Mouse (Mus musculus) lung, adult 2 months (tissue): Measurements from ENCODE around the gene Ifna7. TPM values are rescaled to one million over a fixed set of nuclear protein-coding genes. Genes with fewer than 3 reads are reported as not detected.
A peak's percentile ranks its signal among the peaks of the same experiment; 100 is the strongest.
"Not testable (repeated sequence)": the region's sequence is repeated elsewhere in the genome, so short reads cannot be mapped to it uniquely, and the experiment has no call there.

Source experiments
- DNase-seq: peaks from one replicate; pipeline ENCODE4 v3.0.0; 2022
- H3K4me1 ChIP-seq: fragments of 200-500 bp; 2 replicates; pipeline ENCODE4 v1.6.1; 2011; ENCODE audit warnings: low read length; ENCODE audit not compliant: control insufficient read depth, insufficient read depth
- H3K4me3 ChIP-seq: fragments of 200-500 bp; replicated peaks from 2 replicates; pipeline ENCODE3; 2011; ENCODE audit warnings: low read depth, mild to moderate bottlenecking, control low read depth, low read length; ENCODE audit errors: extremely low read depth
- CTCF ChIP-seq: fragments of 200-500 bp; IDR thresholded peaks from 2 replicates; pipeline ENCODE4 v1.5.1; 2011; ENCODE audit warnings: mild to moderate bottlenecking, low read length, control low read depth; ENCODE audit not compliant: insufficient read depth
- POLR2A ChIP-seq: fragments of 200-500 bp; IDR thresholded peaks from 2 replicates; pipeline ENCODE4 v1.6.1; 2011; ENCODE audit warnings: low read depth, mild to moderate bottlenecking, control low read depth, low read length, borderline replicate concordance; ENCODE audit errors: extremely low read depth
- WGBS: fragments of 180-500 bp; shearing (Covaris S2); methylation state at CpG from one replicate; pipeline ENCODE4 v1.1.7; 2018; 5-methylcytosine and 5-hydroxymethylcytosine counted together
- polyA plus RNA-seq: library from polyadenylated mRNA; depleted of rRNA; stranded (reverse); fragments of >200 nt; gene quantifications from 2 replicates; pipeline ENCODE4 v1.2.3, GENCODE M21; 2012

Gene Ifna7
- polyA plus RNA-seq, 1 experiment = not detected

DNA sequence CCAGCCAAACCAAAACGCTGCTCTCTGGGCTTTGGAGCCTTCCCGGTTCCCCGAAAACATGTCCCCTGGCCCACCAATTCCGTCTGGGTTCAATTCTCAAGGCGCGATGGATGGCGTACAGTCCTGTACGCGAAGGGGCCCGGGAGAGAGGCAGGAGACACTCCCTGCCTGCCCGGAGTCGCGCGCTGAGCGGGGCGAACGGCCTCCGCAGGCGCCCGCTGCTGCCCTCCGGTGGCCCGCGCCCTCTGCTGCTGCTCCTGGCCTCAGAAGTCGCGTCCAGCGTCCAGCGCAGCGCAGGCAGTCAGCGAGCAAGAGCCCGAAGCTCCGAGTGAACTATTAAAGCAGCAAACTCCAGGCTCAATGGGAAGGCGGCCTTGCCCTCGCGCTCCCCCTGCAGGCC, 10.3 kb upstream of the Ifna7 start:
- not testable (repeated sequence) for H3K4me1 ChIP-seq, H3K4me3 ChIP-seq
- peak; percentile 5 for DNase-seq
- WGBS = 0% methylated on average over 9 of the region's 34 CpGs

DNA sequence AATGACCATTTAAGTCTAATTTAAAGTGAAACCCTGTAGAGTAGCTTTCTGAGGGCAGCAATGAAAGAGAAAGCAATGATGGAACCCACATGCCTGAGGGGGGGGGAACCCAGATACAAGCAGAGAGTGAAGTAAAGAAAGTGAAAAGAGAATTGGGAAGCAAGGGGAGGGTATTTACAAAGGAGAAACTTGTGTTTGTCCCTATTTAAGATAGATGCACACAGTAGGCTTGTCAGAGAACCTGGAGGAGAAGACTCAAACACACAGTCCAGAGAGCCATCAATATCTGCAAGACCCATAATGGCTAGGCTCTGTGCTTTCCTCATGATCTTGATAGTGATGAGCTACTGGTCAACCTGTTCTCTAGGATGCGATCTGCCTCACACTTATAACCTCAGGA, 3.6 kb downstream of the Ifna7 start, which contains the start of gene Ifna11:
Ifna11 (plus strand) TSS at position 301 of the 400 bp plus-strand sequence.
- no peak within 1 kb of the TSS for H3K4me3 ChIP-seq
- WGBS = 73% methylated on average over 1 of the region's 1 CpGs
- no peak for DNase-seq
- TF ChIP-seq POLR2A (no peak), CTCF (no peak)
- no peaks in the 10 kb centered on the region for H3K4me1 ChIP-seq

DNA sequence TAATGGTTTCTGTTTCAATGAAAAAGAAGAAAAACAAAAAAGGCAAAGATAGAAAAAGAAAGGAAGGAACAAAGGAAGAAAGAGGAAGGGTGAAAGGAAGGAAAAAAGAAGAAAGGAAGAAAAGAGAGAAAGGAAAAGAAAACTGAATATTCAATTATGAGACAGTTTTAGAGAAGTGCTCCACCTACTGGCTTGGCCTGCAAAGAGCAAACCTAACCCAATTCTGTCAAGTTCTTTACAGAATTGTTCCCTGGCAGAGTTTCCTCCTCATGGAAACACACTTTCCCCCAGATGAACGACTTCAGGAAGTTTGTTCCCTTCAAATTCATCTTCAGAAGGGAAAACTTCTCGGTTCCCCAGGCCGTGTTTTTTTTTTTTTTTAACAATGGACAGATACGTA, 7.0 kb downstream of the Ifna7 start:
- H3K4me3 ChIP-seq = no peak overlapping the region
- no peak for DNase-seq
- WGBS = 19% methylated on average over 4 of the region's 4 CpGs
- no peak for TF ChIP-seq CTCF
- H3K4me1 ChIP-seq = no peaks in the 10 kb centered on the region

DNA sequence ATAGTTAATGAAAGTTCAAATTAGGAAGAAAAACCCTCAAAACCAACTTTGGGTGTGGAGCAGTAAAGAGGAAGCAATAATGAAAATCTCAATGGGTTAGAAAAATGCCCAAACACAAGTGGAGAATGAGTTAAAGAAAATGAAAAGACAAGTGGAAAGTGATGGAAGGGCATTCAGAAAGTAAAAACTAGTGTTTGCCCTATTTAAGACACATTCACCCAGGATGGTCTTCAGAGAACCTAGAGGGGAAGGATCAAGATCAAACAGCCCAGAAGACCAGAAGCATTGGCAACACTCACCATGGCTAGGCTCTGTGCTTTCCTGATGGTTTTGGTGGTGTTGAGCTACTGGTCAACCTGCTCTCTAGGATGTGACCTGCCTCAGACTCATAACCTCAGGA, 11.1 kb downstream of the Ifna7 start, which contains the start of gene Ifna6:
Ifna6 (plus strand) TSS at position 301 of the 400 bp plus-strand sequence.
- H3K4me1 ChIP-seq, DNase-seq, H3K4me3 ChIP-seq: not testable (repeated sequence)

DNA sequence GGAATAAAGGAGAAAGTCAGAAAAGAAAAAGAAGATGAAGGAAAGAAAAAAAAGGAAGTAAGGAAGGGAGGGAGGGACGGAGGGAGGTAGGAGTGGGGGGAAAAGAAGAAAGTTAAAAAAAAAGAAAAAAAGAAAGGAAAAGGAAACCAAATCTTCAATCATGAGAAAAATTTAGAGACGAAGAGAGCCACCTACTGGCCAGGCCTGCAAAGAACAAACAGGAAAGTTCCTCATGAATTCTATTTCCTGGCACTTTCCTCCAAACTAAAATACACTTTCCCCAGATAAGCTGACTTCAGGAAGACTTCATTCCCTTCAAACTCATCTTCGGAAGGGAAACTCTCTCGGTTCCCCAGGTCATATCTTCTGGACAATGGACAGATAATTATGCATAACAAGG, 14.5 kb downstream of the Ifna7 start:
- WGBS = 18% methylated on average over 4 of the region's 4 CpGs
- peak; percentile 9 for DNase-seq
- TF ChIP-seq POLR2A (no peak), CTCF (0 out of 2 replicates have a peak, but pooled peaks have one; percentile 7)
- no peaks in the 10 kb centered on the region for H3K4me1 ChIP-seq
- H3K4me3 ChIP-seq = no peak overlapping the region

DNA sequence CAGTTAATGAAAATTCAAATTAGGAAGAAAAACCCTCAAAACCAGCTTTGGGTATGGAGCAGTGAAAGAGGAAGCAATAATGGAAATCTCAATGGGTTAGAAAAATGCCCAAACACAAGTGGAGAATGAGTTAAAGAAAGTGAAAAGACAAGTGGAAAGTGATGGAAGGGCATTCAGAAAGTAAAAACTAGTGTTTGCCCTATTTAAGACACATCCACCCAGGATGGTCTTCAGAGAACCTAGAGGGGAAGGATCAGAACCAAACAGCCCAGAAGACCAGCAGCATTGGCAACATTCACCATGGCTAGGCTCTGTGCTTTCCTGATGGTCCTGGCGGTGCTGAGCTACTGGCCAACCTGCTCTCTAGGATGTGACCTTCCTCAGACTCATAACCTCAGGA, 19.2 kb downstream of the Ifna7 start, which contains the start of gene Ifna5:
Ifna5 (plus strand) TSS at position 301 of the 400 bp plus-strand sequence.
- not testable (repeated sequence) for H3K4me1 ChIP-seq, DNase-seq, H3K4me3 ChIP-seq
- WGBS = 77% methylated on average over 1 of the region's 1 CpGs

DNA sequence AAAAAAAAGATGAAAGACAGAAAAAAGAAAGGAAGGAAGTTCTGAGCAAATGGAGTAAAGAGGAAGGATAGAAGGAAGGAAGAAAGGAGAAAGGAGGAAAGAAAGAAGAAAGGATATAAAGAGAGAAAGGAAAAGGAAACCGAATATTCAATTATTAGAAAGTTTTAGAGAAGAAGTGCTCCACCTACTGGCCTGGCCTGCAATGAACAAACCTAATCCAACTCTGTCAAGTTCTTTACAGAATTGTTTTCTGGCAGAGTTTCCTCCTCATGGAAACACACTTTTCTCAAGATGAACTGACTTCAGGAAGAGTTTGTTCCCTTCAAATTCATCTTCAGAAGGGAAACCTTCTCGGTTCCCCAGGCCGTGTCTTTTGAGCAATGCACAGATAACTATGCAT, 22.8 kb downstream of the Ifna7 start:
- DNase-seq = peak; percentile 8
- TF ChIP-seq POLR2A = no peak
- Histone ChIP-seq H3K4me3 (no peak overlapping the region), H3K4me1 (no peaks in the 10 kb centered on the region)
- 34% methylated on average over 3 of the region's 3 CpGs for WGBS

DNA sequence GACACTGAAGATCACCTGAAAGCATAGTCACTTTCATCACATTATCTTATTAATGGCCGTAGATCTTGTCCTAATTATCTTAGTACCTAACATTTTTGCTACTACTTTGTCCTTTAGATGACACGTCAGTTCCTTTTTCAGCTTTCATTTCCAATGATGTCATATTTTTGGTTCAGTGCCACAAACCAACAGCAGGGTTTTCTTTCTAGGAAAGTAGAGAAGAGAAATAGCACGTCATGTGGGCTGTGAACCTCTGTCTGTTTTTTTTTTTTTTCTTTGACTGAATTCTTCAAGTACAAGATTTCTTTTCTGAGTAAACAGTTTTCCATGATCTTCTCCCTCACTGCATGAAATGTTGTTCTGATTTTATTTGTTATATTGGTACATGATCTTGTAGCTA, 24.0 kb downstream of the Ifna7 start:
- no peak overlapping the region for H3K4me3 ChIP-seq
- 44% methylated on average over 3 of the region's 3 CpGs for WGBS
- TF ChIP-seq CTCF (no peak), POLR2A (no peak)
- H3K4me1 ChIP-seq = no peaks in the 10 kb centered on the region
- DNase-seq = no peak

DNA sequence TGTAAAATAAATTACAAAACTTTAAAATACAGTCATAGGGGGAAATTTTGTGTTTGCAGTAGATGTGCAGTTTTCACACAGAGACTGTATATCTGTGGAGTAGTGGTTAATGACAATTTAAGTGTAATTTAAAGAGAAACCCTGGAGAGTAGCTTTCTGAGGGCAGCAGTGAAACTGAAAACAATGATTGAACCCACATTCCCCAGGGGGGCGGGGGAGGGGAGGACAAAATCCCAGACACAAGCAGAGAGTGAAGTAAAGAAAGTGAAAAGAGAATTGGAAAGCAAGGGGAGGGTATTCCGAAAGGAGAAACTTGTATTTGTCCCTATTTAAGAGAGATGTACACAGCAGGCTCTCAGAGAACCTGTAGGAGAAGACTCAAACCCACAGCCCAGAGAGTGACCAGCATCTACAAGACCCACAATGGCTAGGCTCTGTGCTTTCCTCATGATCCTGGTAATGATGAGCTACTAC, 25.4 kb downstream of the Ifna7 start, which contains the start of gene Ifna4:
Ifna4 (plus strand) TSS at position 424 of the 474 bp plus-strand sequence.
- Histone ChIP-seq H3K4me1 (no peaks in the 10 kb centered on the region), H3K4me3 (no peak within 1 kb of the TSS)
- WGBS = 39% methylated on average over 2 of the region's 2 CpGs
- no peak for DNase-seq
- no peak for TF ChIP-seq CTCF
- no peak for TF ChIP-seq POLR2A

DNA sequence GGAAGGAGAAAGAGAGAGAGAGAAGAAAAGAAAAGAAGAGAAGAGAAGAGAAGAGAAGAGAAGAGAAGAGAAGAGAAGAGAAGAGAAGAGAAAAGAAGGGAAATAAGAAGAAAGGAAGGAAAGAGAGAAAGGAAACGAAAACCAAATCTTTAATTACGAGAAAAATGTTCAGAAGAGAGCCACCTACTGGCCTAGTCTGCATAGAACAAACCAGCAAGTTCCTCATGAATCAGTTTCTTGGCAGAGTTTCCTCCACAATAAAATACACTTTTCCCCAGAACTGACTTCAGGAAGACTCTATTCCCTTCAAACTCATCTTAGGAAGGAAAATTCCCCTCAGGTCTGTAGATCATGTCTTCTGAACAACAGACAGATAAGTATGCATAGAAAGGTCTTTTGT, 29.3 kb downstream of the Ifna7 start:
- WGBS = 35% methylated on average over 2 of the region's 2 CpGs
- no peak overlapping the region for H3K4me3 ChIP-seq
- H3K4me1 ChIP-seq = no peaks in the 10 kb centered on the region
- TF ChIP-seq POLR2A = no peak
- no peak for TF ChIP-seq CTCF
- DNase-seq = no peak

DNA sequence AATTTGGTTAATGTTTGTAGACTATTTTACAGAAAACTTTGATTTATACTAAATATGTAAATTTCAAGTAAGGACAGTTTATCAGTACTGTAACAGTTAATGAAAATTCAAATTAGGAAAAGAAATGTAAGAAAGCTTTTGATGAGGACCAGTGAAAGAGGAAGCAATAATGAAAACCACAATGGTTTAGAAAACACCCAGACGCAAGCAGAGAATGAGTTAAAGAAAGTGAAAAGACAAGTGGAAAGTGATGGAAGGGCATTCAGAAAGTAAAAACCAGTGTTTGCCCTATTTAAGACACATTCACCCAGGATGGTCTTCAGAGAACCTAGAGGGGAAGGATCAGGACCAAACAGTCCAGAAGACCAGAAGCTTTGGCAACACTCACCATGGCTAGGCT, 33.7 kb downstream of the Ifna7 start, which contains the start of gene Ifna1:
Ifna1 (plus strand) TSS at position 390 of the 400 bp plus-strand sequence.
- TF ChIP-seq POLR2A = no peak
- TF ChIP-seq CTCF = no peak

More for the DNA sequence above, 33.7 kb downstream of the Ifna7 start, which contains the start of gene Ifna1:
- no peak for DNase-seq
- H3K4me1 ChIP-seq = no peaks in the 10 kb centered on the region
- no peak within 1 kb of the TSS for H3K4me3 ChIP-seq
- 61% methylated on average over 1 of the region's 1 CpGs for WGBS
